Mouse (Mus musculus) bone marrow macrophage, adult 2 months (primary cell): Measurements from ENCODE around the gene 1700024P04Rik. TPM values are rescaled to one million over a fixed set of nuclear protein-coding genes. Genes with fewer than 3 reads are reported as not detected.
A peak's percentile ranks its signal among the peaks of the same experiment; 100 is the strongest.

Experiments
- H3K27ac ChIP-seq: 2 replicates; pipeline ENCODE4 v1.5.1; 2012; ENCODE audit warnings: low read depth, low read length; ENCODE audit not compliant: insufficient read depth
- H3K4me1 ChIP-seq: 2 replicates; pipeline ENCODE4 v1.6.1; 2012; ENCODE audit warnings: low read length; ENCODE audit not compliant: control insufficient read depth, insufficient read depth
- H3K4me3 ChIP-seq: 2 replicates; pipeline ENCODE4 v1.5.1; 2012; ENCODE audit warnings: mild to moderate bottlenecking, low read length, moderate library complexity; ENCODE audit not compliant: insufficient read depth
- CTCF ChIP-seq: IDR thresholded peaks from 2 replicates; pipeline ENCODE4 v1.5.1; 2012; ENCODE audit warnings: low read depth, mild to moderate bottlenecking, low read length, moderate library complexity
- POLR2A ChIP-seq: IDR thresholded peaks from 2 replicates; pipeline ENCODE4 v1.6.1; 2012; ENCODE audit warnings: mild to moderate bottlenecking, low read depth, low read length, borderline replicate concordance
- polyA plus RNA-seq: library from polyadenylated mRNA; stranded (reverse); fragments of >200 nt; gene quantifications from 2 replicates; pipeline ENCODE4 v1.2.4, GENCODE M21; 2012; ENCODE audit not compliant: missing spikeins, insufficient read depth, insufficient read length

1700024P04Rik gene
- polyA plus RNA-seq, 1 experiment, result not detected

DNA sequence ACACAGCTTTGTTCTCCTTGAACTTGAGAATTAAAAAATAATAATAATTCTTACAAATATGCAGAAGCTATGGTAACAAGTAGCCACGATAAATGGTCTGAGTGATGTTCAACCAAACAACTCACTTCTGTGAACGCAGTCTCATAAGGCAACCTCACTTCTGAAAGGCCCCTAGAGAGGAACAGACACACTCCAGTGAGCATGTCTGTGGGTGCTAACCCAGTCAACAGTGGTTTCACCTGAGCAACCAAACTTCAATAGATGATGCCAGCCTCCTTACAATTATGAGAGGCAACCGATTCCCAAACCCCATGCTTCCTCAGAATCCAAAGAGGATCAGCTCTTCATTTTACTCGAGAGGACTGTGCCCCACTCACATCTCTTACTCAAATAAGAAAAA lies 39.0 kb downstream of the 1700024P04Rik start:
- TF ChIP-seq POLR2A (no peak), CTCF (no peak)
- peak overlapping the region; percentile 85 for H3K27ac ChIP-seq
- H3K4me1 ChIP-seq, result peaks cover 13% of the 10 kb centered on the region
- no peak overlapping the region for H3K4me3 ChIP-seq

DNA sequence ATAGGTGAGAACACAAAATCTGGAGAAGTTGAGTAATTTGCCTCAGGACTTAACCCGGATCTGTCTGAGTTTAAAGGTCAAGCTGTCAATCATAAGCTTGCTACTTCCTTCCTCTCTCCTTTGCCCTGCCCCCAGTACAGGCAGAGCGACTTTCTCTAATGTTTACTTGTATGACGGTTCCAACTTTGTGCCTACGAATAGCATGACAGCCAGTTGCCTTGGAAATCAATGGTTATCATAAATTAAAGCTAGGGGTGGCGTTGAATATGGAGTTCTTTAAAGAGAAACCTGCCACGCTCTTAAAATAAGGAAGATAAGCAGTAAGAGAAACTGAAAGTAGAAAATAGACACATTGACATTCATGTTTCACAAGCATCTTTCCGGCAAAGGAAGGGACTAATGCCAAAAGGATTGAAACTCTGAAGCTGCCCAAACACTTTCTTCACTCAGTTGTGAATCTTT lies 39.7 kb downstream of the 1700024P04Rik start:
- H3K27ac ChIP-seq, result peak overlapping the region; percentile 85
- peaks cover 13% of the 10 kb centered on the region for H3K4me1 ChIP-seq
- H3K4me3 ChIP-seq, result peak overlapping the region; percentile 63
- TF ChIP-seq CTCF, result no peak
- TF ChIP-seq POLR2A, result no peak

DNA sequence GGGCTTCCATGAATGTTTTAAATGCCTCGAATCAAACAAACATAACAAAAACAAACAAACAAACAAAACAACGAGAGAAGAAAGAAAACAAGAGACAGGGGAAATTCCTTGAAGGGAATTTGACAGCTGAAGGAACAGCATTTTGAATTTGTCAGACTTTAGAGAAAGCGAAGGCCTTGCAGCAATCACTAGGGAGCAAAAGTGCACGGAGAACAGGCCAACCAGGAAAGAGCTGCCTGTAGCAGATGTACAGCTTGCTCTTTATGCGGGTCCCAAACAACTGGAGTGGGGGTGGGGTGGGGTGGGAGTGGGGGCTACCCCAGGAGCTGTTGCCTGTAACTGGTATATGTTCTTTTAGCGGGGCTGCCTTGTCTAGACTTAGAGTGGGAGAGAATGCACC lies 42.0 kb downstream of the 1700024P04Rik start:
- TF ChIP-seq POLR2A (no peak), CTCF (no peak)
- Histone ChIP-seq H3K4me1 (peaks cover 13% of the 10 kb centered on the region), H3K27ac (no peak overlapping the region), H3K4me3 (no peak overlapping the region)

DNA sequence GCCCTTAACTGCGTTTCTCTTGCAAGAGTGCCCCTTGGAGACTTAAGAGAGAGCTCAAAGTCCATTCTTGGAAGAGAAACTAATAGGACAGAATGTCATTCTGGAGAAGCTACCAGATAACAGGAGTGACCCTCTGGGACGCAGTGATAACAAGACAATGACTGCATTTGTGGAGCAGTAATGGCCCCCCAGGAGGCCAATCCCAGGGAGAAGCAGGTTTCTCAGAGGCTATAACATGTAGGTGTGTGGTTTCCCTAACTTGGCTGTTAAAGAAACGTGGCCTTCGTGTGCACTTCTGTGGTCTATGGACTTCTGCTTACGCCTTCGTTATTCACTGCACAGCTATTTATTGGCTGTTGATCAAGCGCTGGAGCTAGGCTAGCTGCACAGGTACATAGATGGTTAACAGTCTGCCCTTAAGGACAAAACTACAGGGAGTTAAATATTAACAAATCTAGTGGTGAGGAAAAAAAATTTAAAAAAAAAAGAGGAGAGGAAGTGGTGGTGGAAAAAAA lies 42.5 kb downstream of the 1700024P04Rik start:
- H3K27ac ChIP-seq, result no peak overlapping the region
- H3K4me1 ChIP-seq, result peaks cover 13% of the 10 kb centered on the region
- no peak overlapping the region for H3K4me3 ChIP-seq
- TF ChIP-seq CTCF (no peak), POLR2A (no peak)

DNA sequence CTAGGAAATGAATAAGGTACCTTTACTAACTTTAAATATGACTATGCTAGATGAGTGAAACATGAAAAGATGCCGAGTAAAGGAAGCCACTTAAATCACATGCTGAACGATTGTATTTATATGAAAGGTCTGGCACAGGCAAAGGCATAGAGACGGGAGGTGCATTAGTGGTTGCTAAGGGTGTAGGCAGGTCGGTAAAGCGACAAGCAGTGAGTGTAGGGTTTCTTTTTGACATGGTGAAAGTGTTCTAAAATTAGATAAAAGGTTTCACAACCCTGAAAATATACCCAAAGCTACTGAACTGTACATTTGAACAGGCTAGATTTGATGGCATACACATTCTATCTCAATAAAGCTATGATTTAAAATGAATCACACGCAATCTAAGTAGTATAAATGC lies 47.3 kb downstream of the 1700024P04Rik start:
- TF ChIP-seq POLR2A, result no peak
- TF ChIP-seq CTCF, result no peak
- Histone ChIP-seq H3K4me3 (no peak overlapping the region), H3K27ac (no peak overlapping the region), H3K4me1 (peaks cover 3% of the 10 kb centered on the region)

Other genes starting within 250 kb of the 1700024P04Rik start
- gene Fcho2, start 169.1 kb downstream of the 1700024P04Rik start, polyA plus RNA-seq, result 147 and 157 TPM in 2 replicates
- 50.8 and 65.0 TPM in 2 replicates for gene Tnpo1, start 58.2 kb downstream of the 1700024P04Rik start, polyA plus RNA-seq
- 0.25 and 0.31 TPM in 2 replicates for gene Zfp366, start 200.3 kb upstream of the 1700024P04Rik start, polyA plus RNA-seq